Mouse (Mus musculus) embryonic fibroblast, embryonic 13.5 days (primary cell): ENCODE measurements around the gene Sgf29. TPM values are rescaled to one million over a fixed set of nuclear protein-coding genes. Genes with fewer than 3 reads are reported as not detected.
A peak's percentile ranks its signal among the peaks of the same experiment; 100 is the strongest.

Experiments used
- H3K27ac ChIP-seq: 2 replicates; pipeline ENCODE4 v1.5.1; 2012; ENCODE audit warnings: low read length, control low read depth, inconsistent platforms; ENCODE audit not compliant: insufficient read depth
- H3K4me1 ChIP-seq: 2 replicates; pipeline ENCODE4 v1.6.1; 2011; ENCODE audit warnings: low read length; ENCODE audit not compliant: control insufficient read depth, insufficient read depth
- H3K4me3 ChIP-seq: 2 replicates; pipeline ENCODE4 v1.5.1; 2011; ENCODE audit warnings: mild to moderate bottlenecking, control low read depth, low read length; ENCODE audit not compliant: insufficient read depth
- CTCF ChIP-seq: IDR thresholded peaks from 2 replicates; pipeline ENCODE4 v1.5.1; 2011; ENCODE audit warnings: mild to moderate bottlenecking, control low read depth, low read length, moderate library complexity, borderline replicate concordance; ENCODE audit not compliant: insufficient read depth
- POLR2A ChIP-seq: IDR thresholded peaks from 2 replicates; pipeline ENCODE4 v1.6.1; 2011; ENCODE audit warnings: low read depth, mild to moderate bottlenecking, control low read depth, low read length, moderate library complexity
- polyA plus RNA-seq: library from polyadenylated mRNA; stranded (reverse); fragments of >200 nt; gene quantifications from 2 replicates; pipeline ENCODE4 v1.2.4, GENCODE M21; 2011; ENCODE audit warnings: low read depth; ENCODE audit not compliant: missing spikeins, insufficient read length

Sgf29 gene
- 17.7 and 30.3 TPM in 2 replicates for polyA plus RNA-seq

- peak within 1 kb of the TSS; percentile 62 for H3K4me3 ChIP-seq
- peaks cover 2% of the 10 kb centered on the region; the same call in 1 of the 2 replicates for H3K4me1 ChIP-seq
- TF ChIP-seq CTCF (no peak), POLR2A (peak; percentile 99)
- H3K27ac ChIP-seq, result peak within 1 kb of the TSS; percentile 49
Observed at GRCm38 (mm10) chr7:126649231-126650051, at the start of gene Sgf29. Sgf29 (plus strand) TSS chr7:126649309.

- TF ChIP-seq POLR2A (no peak), CTCF (no peak)
- Histone ChIP-seq H3K4me3 (no peak overlapping the region), H3K27ac (no peak overlapping the region), H3K4me1 (peaks cover 12% of the 10 kb centered on the region)
Observed at GRCm38 (mm10) chr7:126601896-126602295, 47.2 kb upstream of the Sgf29 start.

GRCm38 (mm10) chr7:126602650-126603049, 46.5 kb upstream of the Sgf29 start:
- Histone ChIP-seq H3K4me3 (no peak overlapping the region), H3K4me1 (peaks cover 12% of the 10 kb centered on the region), H3K27ac (no peak overlapping the region)
- TF ChIP-seq CTCF (no peak), POLR2A (no peak)

DNA sequence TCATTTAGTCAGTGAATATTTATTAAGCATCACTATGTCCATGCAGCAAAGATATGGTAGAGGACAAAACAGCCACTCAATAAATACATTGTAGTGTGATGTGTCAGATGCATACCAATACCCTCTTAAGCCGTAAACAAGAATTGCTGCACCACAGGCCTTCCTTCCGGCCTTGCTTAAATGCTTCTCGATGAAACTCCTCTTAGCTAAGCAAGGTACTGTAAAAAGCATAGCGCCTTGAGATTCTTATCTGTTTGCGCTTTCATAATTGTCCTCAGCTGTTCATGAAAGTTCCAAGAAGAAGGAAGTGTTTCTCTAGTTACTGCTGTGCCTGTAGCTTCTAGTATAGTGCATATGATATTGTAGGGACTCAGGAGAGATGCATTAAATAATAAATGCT, 42.5 kb upstream of the Sgf29 start:
- TF ChIP-seq POLR2A, result no peak
- no peak for TF ChIP-seq CTCF
- Histone ChIP-seq H3K4me3 (no peak overlapping the region), H3K27ac (no peak overlapping the region), H3K4me1 (peaks cover 3% of the 10 kb centered on the region; the same call in 1 of the 2 replicates)

GRCm38 (mm10) chr7:126607064-126607463, 42.0 kb upstream of the Sgf29 start:
- no peak overlapping the region for H3K27ac ChIP-seq
- H3K4me1 ChIP-seq, result peaks cover 3% of the 10 kb centered on the region; the same call in 1 of the 2 replicates
- TF ChIP-seq CTCF (no peak), POLR2A (no peak)
- no peak overlapping the region for H3K4me3 ChIP-seq

DNA sequence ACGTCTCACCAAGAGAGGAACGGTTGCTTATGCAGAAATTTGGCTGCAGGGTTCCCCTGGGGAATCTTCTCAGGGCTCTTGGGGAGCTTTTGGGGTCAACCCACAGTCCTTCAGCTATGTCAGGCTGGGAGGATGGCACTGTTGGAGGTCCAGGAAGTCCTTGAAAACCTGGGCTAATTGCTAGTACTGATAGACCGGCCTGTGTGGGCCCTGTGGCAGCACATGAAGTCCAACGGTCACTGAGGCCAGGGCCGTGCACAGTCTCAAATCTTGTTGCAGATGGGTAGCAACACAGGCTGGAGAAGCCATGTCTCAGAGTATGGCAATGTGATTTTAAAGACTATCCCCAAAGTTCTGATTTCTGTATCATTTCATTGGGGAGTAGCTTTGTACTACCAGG, 41.3 kb upstream of the Sgf29 start:
- Histone ChIP-seq H3K27ac (no peak overlapping the region), H3K4me3 (no peak overlapping the region), H3K4me1 (peaks cover 3% of the 10 kb centered on the region; the same call in 1 of the 2 replicates)
- no peak for TF ChIP-seq CTCF

DNA sequence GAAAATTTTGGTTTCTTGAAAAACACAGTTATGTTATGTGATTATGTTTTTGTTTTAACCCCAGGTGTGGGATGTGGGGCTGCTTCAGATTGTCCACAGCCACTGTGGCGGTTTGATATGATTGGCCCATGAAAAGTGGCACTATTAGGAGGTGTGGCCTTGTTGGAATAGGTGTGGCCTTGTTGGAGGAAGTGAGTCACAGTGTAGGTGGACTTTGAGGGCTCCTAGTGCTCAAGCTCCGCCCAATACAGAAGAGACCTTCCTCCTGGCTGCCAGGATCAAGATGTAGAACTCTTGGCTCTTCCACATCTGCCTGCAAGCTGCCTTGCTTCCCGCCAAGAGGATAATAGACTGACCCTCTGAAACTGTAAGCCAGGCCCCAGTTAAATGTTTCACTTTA, 36.4 kb upstream of the Sgf29 start:
- H3K4me3 ChIP-seq, result no peak overlapping the region
- H3K4me1 ChIP-seq, result no peaks in the 10 kb centered on the region
- TF ChIP-seq POLR2A, result no peak
- no peak for TF ChIP-seq CTCF
- H3K27ac ChIP-seq, result no peak overlapping the region

GRCm38 (mm10) chr7:126616707-126617106, 32.4 kb upstream of the Sgf29 start:
- no peaks in the 10 kb centered on the region for H3K4me1 ChIP-seq
- no peak overlapping the region for H3K27ac ChIP-seq
- H3K4me3 ChIP-seq, result no peak overlapping the region
- no peak for TF ChIP-seq POLR2A
- peak; percentile 9; the same call in 1 of the 2 replicates for TF ChIP-seq CTCF

DNA sequence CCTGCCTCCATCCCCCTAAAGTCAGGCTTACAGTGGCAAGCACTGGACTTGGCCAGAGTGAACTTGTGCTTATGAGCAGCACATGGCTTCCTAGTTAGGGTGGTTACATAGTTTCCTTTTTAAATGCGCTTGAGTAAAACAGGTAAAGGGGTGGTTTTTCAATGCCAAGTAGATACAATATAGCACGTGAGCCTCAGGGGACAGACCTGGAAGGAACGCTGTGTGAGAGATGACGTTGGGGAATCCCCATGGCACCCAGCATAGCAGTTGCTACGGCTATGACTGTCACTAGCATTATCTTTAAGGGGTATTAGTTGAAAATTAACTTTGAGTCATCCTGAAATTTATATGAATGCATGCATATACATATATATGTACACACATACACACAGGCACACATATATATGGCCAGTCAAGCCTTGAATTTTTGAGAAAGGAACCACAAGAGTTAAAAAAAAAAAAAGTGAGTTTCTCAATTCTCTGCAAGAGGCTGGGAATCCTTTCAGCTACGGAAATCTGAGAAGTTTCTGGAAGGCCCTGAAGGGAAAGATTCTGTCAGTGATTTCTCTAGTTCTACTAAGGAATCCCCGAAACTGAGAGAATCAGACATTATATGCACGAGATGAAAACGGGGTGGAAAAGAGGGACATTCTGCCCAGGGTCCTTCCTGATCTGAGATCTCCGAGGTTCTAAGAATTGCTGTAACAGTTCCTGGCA, 29.4 kb upstream of the Sgf29 start:
- H3K4me1 ChIP-seq, result peaks cover 3% of the 10 kb centered on the region; the same call in 1 of the 2 replicates
- no peak overlapping the region for H3K27ac ChIP-seq
- no peak for TF ChIP-seq CTCF
- no peak for TF ChIP-seq POLR2A
- H3K4me3 ChIP-seq, result no peak overlapping the region

DNA sequence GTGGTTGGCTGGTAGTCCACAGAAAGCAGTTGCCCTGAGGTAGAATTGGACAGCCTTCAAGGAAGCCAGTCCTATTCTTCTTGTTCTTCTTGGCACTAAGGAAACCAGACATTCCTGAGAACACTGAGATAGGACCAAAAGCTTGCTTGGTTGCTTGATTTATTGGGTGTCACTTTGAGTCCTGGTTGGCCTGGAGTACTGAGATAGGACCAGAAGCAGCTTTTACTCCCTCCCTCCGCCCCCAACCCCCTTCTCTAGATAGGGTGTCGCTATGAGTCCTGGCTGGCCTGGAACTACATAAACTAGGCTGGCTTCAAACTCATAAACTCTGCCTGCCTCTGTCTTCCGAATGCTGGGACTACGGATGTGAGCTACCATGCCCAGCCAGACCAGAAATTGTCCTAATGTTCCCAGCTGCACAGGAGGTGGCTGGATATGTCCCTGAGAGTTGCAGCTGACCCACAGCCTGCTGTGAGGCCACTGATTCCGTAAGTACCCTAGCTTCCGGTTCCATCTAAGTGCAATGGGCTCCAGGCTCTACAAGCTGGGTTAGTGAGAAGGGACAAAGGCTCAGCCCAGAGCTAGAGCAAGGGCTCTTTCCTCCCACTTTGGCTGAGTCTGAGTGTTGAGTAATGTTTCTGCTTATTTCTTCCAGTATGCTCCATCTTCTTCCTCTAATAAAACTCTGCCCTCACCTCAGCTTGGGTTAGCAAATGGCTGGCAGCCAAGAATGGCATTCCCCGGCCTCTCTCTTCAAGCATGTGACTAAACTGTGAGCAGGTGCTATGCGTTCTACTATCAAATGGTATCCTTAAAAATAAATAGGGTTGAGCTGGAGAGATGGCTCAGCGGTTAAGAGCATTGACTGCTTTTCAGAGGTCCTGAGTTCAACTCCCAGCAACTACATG, 27.4 kb upstream of the Sgf29 start:
- TF ChIP-seq POLR2A (no peak; the same call in none of the 2 replicates), CTCF (no peak)
- peaks cover 8% of the 10 kb centered on the region for H3K4me1 ChIP-seq
- H3K27ac ChIP-seq, result no peak overlapping the region
- H3K4me3 ChIP-seq, result no peak overlapping the region
